Mouse (Mus musculus) embryonic facial prominence, embryonic 12.5 days (tissue): ENCODE results near the gene Pou2f2. TPM values are rescaled to one million over a fixed set of nuclear protein-coding genes. Genes with fewer than 3 reads are reported as not detected.

Experiments
- ATAC-seq: fragments of 200-750 bp; cut with Nextera tagmentation; 2 replicates; pipeline ENCODE4 v1.8.0; 2017; ENCODE audit not compliant: insufficient number of reproducible peaks, insufficient read depth, low FRiP score, low TSS enrichment
- H3K27ac ChIP-seq: fragments of 300-500 bp; sonication (generic); 2 replicates; pipeline ENCODE4 v1.5.1; 2016; ENCODE audit warnings: mild to moderate bottlenecking
- H3K27me3 ChIP-seq: fragments of 300-500 bp; sonication (generic); 2 replicates; pipeline ENCODE4 v1.6.1; 2016; ENCODE audit warnings: mild to moderate bottlenecking, moderate library complexity
- H3K36me3 ChIP-seq: fragments of 300-500 bp; sonication (generic); 2 replicates; pipeline ENCODE4 v1.6.1; 2016; ENCODE audit warnings: mild to moderate bottlenecking
- H3K4me1 ChIP-seq: fragments of 300-500 bp; sonication (generic); 2 replicates; pipeline ENCODE4 v1.6.1; 2016
- H3K4me2 ChIP-seq: fragments of 300-500 bp; sonication (generic); replicated peaks from 2 replicates; pipeline ENCODE4 v1.6.1; 2016; ENCODE audit warnings: mild to moderate bottlenecking, moderate library complexity
- H3K4me3 ChIP-seq: fragments of 300-500 bp; sonication (generic); 2 replicates; pipeline ENCODE4 v1.5.1; 2016; ENCODE audit warnings: mild to moderate bottlenecking
- H3K9ac ChIP-seq: fragments of 300-500 bp; sonication (generic); 2 replicates; pipeline ENCODE4 v1.6.1; 2016; ENCODE audit warnings: mild to moderate bottlenecking, moderate library complexity
- H3K9me3 ChIP-seq: fragments of 300-500 bp; sonication (generic); 2 replicates; pipeline ENCODE4 v1.6.1; 2016; ENCODE audit warnings: mild to moderate bottlenecking, moderate library complexity
- WGBS: fragments of 180-500 bp; shearing (Covaris S2); methylation state at CpG from one replicate; pipeline ENCODE4 v1.1.7; 2016; 5-methylcytosine and 5-hydroxymethylcytosine counted together
- polyA plus RNA-seq: library from polyadenylated mRNA; unstranded; fragments of >200 nt; fragmentation: Nextera tagmentation; extraction: Ambion mirVana; gene quantifications from 2 replicates; pipeline ENCODE4 v1.2.1, GENCODE M21; 2016

Gene Pou2f2
- polyA plus RNA-seq, 1 experiment from 2014 or later: 3.2 TPM

DNA sequence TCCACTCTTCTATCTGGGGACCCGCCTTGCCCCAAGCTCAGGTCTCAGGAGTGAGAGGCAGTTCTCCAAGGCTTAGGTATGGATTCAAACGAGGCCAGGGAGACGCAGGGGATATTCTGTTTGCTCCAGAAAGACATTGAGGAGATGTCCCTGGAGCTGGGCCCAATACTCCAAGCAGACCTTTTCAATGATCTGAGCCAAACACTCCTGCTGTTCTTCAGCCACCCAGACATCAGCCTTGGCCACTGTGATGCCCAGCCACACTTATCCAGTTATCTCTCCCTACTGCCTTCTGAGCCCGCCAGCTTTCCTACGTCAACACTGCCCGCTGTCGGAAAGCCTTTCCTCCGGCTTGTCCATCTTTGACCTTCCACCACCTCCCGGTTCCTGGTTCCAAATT, 69.2 kb downstream of the Pou2f2 start:
- H3K9ac ChIP-seq: no peak overlapping the region
- H3K27me3 ChIP-seq: no peaks in the 10 kb centered on the region
- peaks cover 6% of the 10 kb centered on the region; the same call in 1 of the 2 replicates for H3K4me1 ChIP-seq
- no peaks in the 10 kb centered on the region for H3K36me3 ChIP-seq
- no peak for ATAC-seq
- no peaks in the 10 kb centered on the region for H3K9me3 ChIP-seq
- H3K4me2 ChIP-seq: no peak overlapping the region
- no peak overlapping the region for H3K4me3 ChIP-seq
- no peak overlapping the region for H3K27ac ChIP-seq
- 89% methylated on average over 9 of the region's 9 CpGs for WGBS

DNA sequence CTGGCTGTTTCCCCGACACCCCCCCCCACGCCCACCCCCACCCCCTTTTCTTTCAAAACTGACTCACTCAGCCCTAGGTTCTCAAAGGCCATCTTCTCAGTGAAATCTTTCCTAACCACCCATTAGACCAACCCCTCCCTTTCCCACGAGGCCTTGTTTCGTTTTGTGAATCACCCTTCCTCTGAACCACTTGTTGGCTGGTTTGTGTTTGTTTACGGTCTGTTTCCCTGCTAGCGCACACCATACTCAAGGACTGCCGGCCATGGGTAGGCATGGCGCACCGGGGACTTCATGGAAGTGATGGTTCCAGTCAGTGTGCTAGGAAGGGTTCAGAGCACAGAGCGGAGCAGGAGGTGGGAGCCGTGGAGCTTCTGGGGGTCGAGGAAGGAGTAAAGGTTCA, 70.2 kb downstream of the Pou2f2 start:
- Histone ChIP-seq H3K4me1 (peaks cover 6% of the 10 kb centered on the region; the same call in 1 of the 2 replicates), H3K4me3 (no peak overlapping the region), H3K27ac (no peak overlapping the region), H3K4me2 (no peak overlapping the region), H3K9me3 (no peaks in the 10 kb centered on the region), H3K9ac (no peak overlapping the region), H3K27me3 (no peaks in the 10 kb centered on the region), H3K36me3 (no peaks in the 10 kb centered on the region)
- 78% methylated on average over 12 of the region's 12 CpGs for WGBS
- no peak for ATAC-seq

DNA sequence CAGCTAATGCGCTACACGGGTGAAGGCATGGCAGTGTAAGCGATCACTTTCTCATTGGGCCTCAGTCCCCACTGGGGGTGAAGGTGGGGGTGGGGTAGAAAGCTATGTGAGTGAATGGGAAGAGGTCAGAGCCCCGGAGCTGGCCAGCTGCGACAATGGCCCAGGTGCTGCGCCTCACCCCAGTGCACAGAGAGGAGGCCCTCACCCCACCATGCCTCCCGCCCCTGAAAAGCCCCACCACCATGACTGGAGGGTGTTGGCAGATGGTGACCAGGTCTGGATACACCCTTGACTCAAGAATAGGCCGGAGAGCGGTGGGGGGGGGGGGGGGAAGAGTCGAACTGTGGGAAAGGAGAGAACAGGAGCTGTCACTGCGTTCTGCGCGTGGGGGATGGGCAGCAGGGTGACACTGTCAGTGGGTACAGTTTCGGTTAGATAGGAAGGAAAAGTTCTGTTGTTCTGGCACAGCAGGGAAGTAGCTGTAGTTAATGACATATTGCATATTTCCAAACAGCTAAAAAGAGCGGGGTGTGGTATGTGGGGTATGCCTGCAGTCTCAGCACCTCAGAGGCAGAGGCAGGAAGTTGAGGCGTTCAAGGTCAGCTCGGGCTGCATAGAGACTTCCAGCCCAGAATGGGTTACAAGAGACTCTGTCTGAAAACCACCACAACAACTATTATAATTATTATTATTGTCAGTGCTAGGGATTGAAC, 72.6 kb downstream of the Pou2f2 start:
- Histone ChIP-seq H3K4me3 (no peak overlapping the region), H3K36me3 (no peaks in the 10 kb centered on the region), H3K9ac (no peak overlapping the region), H3K9me3 (no peaks in the 10 kb centered on the region), H3K27ac (no peak overlapping the region), H3K4me1 (peaks cover 6% of the 10 kb centered on the region; the same call in 1 of the 2 replicates), H3K27me3 (no peaks in the 10 kb centered on the region), H3K4me2 (no peak overlapping the region)
- WGBS: 56% methylated on average over 16 of the region's 17 CpGs
- ATAC-seq: 0 out of 2 replicates have a peak, but pooled peaks have one; percentile 18

DNA sequence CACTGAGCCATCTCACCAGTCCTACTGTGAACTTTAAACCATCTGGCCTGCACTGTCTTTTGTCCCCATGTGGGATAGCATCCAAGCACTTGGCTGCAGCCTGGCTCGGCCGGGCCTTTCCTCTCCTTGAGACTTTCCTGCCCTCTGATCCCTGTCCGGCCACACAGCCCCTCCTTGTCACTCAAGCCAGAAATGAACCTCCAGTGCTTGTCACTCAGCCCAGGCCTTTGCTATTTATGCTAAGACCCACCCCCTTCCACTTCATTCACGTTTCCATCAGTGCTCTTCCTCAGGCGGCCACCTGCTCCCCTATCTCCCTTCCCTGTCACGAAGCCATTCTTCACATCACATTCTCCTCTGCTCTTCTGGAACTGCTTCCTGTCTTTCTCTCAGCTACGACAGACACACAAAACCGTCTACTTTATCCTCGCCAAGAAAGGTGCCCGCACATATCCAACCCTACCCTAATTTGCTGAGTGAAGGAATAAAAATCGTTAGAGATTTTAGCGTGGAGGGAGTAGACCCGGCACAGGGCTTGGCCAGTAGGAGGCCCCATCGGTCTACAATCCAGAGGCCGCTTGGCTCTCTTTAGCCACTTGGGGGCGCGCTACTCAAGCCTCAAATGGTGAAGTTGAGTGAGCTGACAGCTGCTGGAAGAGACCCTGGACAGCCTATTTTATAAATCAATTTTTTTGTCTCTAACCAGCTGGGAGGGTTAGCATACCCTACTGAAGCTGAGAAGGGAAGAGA, 73.9 kb downstream of the Pou2f2 start:
- Histone ChIP-seq H3K36me3 (no peaks in the 10 kb centered on the region), H3K9ac (no peak overlapping the region), H3K9me3 (no peaks in the 10 kb centered on the region), H3K27ac (no peak overlapping the region), H3K4me2 (no peak overlapping the region), H3K27me3 (no peaks in the 10 kb centered on the region), H3K4me3 (no peak overlapping the region), H3K4me1 (peaks cover 6% of the 10 kb centered on the region; the same call in 1 of the 2 replicates)
- 19% methylated on average over 17 of the region's 17 CpGs for WGBS
- no peak for ATAC-seq

- no peak overlapping the region for H3K9ac ChIP-seq
- no peaks in the 10 kb centered on the region; the same call in 1 of the 2 replicates for H3K27me3 ChIP-seq
- H3K36me3 ChIP-seq: no peaks in the 10 kb centered on the region
- H3K4me3 ChIP-seq: no peak overlapping the region
- 38% methylated on average over 4 of the region's 4 CpGs for WGBS
- ATAC-seq: no peak
- no peaks in the 10 kb centered on the region for H3K4me1 ChIP-seq
- H3K27ac ChIP-seq: no peak overlapping the region
- no peaks in the 10 kb centered on the region for H3K9me3 ChIP-seq
- no peak overlapping the region for H3K4me2 ChIP-seq
Observed at GRCm38 (mm10) chr7:25099581-25099980, 79.9 kb downstream of the Pou2f2 start.

DNA sequence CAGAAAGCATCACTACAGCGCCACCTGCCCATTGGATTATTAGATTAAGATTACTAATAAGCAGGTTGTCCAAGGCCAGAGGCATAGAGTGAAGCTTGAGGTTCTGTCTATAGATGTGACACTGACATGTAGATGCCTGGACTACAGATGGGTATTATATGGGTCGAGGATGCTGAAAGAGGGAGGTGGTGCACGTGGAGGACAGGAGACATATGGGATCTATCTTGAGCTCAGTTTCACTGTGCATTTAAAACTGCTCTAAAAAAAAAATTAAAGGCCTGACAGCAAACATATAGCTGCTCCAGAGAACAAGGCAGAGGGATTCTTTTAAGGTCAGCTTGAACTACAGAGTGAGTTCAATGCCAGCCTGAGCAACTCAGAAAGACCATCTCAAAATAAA, 81.4 kb downstream of the Pou2f2 start:
- H3K4me3 ChIP-seq: no peak overlapping the region
- no peak overlapping the region for H3K9ac ChIP-seq
- no peak for ATAC-seq
- H3K9me3 ChIP-seq: no peaks in the 10 kb centered on the region
- no peaks in the 10 kb centered on the region; the same call in 1 of the 2 replicates for H3K27me3 ChIP-seq
- no peaks in the 10 kb centered on the region for H3K36me3 ChIP-seq
- no peak overlapping the region for H3K27ac ChIP-seq
- 64% methylated on average over 3 of the region's 3 CpGs for WGBS
- peaks cover 3% of the 10 kb centered on the region; the same call in 1 of the 2 replicates for H3K4me1 ChIP-seq
- no peak overlapping the region for H3K4me2 ChIP-seq

- Histone ChIP-seq H3K27ac (peak overlapping the region; percentile 50; the same call in 1 of the 2 replicates), H3K4me3 (no peak overlapping the region), H3K36me3 (peaks cover 12% of the 10 kb centered on the region), H3K4me1 (peaks cover 30% of the 10 kb centered on the region), H3K4me2 (no peak overlapping the region), H3K9ac (no peak overlapping the region), H3K9me3 (no peaks in the 10 kb centered on the region), H3K27me3 (no peaks in the 10 kb centered on the region)
- no peak for ATAC-seq
- 18% methylated on average over 10 of the region's 10 CpGs for WGBS
Observed at GRCm38 (mm10) chr7:25089875-25090274, 89.7 kb downstream of the Pou2f2 start.

GRCm38 (mm10) chr7:25088968-25089367, 90.6 kb downstream of the Pou2f2 start:
- Histone ChIP-seq H3K4me2 (peak overlapping the region; percentile 17; the same call in 1 of the 2 replicates), H3K36me3 (peaks cover 21% of the 10 kb centered on the region), H3K9ac (peak overlapping the region; percentile 33; the same call in 1 of the 2 replicates), H3K4me1 (peaks cover 30% of the 10 kb centered on the region), H3K27ac (peak overlapping the region; percentile 57), H3K27me3 (no peaks in the 10 kb centered on the region), H3K4me3 (no peak overlapping the region), H3K9me3 (no peaks in the 10 kb centered on the region)
- 17% methylated on average over 10 of the region's 11 CpGs for WGBS
- 0 out of 2 replicates have a peak, but pooled peaks have one; percentile 19 for ATAC-seq

DNA sequence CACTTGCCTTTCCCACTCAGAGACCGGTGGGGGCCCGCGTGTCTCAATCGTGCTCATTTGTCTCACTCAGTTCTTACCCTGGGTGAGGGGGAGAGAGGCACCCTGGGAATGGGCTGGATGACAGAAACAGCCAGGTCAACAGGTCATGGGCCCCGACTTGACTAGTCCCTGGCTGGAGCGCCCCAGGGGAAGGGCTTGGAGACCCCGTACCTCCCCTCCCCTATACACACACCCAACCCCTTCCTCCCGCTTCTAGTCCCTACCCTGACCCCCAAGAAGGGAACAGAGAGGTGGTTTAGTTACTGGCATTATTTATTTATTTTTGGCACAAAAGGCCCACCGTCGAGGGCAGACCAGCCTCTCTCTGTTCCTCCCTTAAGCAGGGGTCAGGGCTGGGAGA, 91.0 kb downstream of the Pou2f2 start:
- Histone ChIP-seq H3K9ac (peak overlapping the region; percentile 33; the same call in 1 of the 2 replicates), H3K36me3 (peaks cover 25% of the 10 kb centered on the region), H3K4me2 (peak overlapping the region; percentile 17; the same call in 1 of the 2 replicates), H3K27ac (peak overlapping the region; percentile 57), H3K4me3 (no peak overlapping the region), H3K4me1 (peaks cover 30% of the 10 kb centered on the region), H3K27me3 (no peaks in the 10 kb centered on the region), H3K9me3 (no peaks in the 10 kb centered on the region)
- WGBS: 8% methylated on average over 10 of the region's 10 CpGs
- ATAC-seq: 0 out of 2 replicates have a peak, but pooled peaks have one; percentile 44

DNA sequence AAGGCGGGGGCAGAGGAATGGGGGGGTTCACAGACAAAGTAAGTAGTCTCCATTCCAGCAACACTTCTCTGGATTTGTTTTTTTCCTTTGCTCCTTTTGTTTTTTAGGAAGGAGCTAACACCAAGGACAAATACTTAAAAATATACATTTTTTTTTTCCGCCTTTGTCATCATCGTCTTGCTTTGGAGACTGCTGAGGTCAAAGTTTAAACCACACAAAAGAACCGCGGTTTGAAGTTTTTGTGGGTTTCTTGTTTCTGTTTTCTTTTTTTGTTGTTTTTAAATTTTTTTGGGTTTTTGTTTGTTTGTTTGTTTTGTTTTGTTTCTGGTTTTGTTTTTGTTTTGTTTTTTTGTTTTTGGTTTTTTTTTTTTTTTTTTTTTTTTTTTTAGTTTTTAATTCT, 91.6 kb downstream of the Pou2f2 start:
- ATAC-seq: no peak
- Histone ChIP-seq H3K4me3 (no peak overlapping the region), H3K4me1 (peaks cover 25% of the 10 kb centered on the region), H3K9ac (no peak overlapping the region), H3K4me2 (no peak overlapping the region), H3K27ac (no peak overlapping the region), H3K27me3 (no peaks in the 10 kb centered on the region), H3K9me3 (no peaks in the 10 kb centered on the region), H3K36me3 (peaks cover 31% of the 10 kb centered on the region)
- WGBS: 53% methylated on average over 5 of the region's 5 CpGs

DNA sequence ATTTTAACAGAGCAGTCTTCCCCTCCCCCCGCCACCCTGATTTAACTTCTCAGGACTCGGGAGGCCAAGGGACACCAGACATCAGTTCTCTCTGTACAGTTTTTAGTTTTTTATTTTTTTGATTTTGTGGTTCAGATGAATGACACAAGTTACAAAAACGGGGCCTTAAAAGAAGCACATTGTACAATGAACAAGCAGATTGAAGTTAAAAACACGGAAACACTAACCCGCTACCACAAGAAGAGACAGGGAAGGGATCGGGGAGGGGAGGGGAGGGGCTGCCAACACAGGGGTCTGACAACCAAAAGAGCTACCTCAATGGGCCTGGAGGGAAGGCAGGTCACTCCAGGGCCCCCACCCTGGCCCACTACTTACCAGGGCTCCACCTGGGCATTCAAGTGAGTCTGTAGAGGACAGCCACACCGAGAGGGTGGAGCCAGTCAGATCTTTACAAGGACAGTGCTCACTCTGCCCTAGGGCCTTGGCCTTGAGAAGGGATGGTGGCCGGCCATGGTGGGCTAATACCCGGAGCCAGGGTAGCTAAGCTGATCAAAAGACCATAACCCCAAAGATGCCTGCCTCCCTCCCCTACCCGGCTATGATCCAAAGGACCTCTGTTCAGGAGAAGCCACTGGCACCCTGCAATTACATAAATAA, 92.1 kb downstream of the Pou2f2 start:
- no peak overlapping the region for H3K4me3 ChIP-seq
- WGBS: 47% methylated on average over 10 of the region's 10 CpGs
- no peaks in the 10 kb centered on the region for H3K9me3 ChIP-seq
- peaks cover 25% of the 10 kb centered on the region for H3K4me1 ChIP-seq
- H3K36me3 ChIP-seq: peaks cover 37% of the 10 kb centered on the region
- peak overlapping the region; percentile 30 for H3K27ac ChIP-seq
- H3K27me3 ChIP-seq: no peaks in the 10 kb centered on the region
- H3K4me2 ChIP-seq: no peak overlapping the region
- no peak overlapping the region for H3K9ac ChIP-seq
- peak; percentile 23; the same call in 1 of the 2 replicates for ATAC-seq
